Mouse (Mus musculus) urinary bladder, postnatal 36 days (tissue): ENCODE measurements around the gene Tspan31.
"Not testable (repeated sequence)": the region's sequence is repeated elsewhere in the genome, so short reads cannot be mapped to it uniquely, and the experiment has no call there.

Experiments used
- DNase-seq, 2 experiments: peaks; one replicate each; pipeline ENCODE4 v3.0.0; 2022; ENCODE audit warnings: low spot score in 2 of 2, mixed read lengths in 1 of 2

Gene Tspan31

GRCm38 (mm10) chr10:127065981-127066380, 4.1 kb downstream of the Tspan31 start:
- no peak for DNase-seq

- no peak for DNase-seq
These were observed 5.9 kb downstream of the Tspan31 start for GRCm38 (mm10) chr10:127063913-127064870.

- DNase-seq = peak; percentile 96 to 99
These were observed 6.7 kb downstream of the Tspan31 start, which contains the start of gene Cdk4 for GRCm38 (mm10) chr10:127063239-127063872. TSS of gene Cdk4 (plus strand) at chr10:127063534.

GRCm38 (mm10) chr10:127062503-127062902, 7.6 kb downstream of the Tspan31 start:
- no peak for DNase-seq

DNA sequence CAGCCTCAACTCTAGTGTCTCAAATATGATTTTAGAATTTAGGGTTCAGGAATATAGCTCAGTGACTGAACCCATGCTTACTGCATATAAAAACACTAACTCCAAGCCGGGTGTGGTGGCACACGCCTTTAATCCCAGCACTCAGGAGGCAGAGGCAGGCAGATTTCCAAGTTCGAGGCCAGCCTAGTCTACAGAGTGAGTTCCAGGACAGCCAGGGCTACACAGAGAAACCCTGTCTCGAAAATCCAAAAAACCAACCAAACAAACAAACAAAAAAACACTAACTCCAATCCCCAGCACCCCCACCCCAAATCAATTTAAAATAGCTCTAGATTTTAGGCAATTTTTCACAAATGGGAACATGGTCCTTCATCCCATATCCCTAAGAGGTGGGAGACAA, 8.0 kb downstream of the Tspan31 start:
- DNase-seq = not testable (repeated sequence)

DNA sequence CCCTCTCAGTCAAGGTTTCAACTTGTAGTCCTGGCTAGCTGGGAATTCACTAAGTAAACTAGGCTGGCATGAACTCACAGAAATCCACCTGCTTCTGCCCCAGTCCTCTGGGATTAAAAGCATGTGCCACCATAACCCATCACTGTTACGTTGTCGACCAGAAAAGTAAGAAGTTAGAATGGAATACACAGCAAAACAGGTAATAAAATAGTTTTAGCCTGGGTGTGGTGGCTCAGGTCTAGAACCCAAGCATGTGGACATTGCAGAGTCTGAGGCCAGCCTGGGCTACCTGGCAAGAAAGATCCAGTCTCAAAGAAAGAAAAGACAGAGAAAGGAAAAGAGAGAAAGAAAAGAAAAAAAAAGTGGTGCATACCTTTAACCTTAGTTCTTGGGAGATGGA, 8.6 kb downstream of the Tspan31 start:
- DNase-seq = no peak

DNA sequence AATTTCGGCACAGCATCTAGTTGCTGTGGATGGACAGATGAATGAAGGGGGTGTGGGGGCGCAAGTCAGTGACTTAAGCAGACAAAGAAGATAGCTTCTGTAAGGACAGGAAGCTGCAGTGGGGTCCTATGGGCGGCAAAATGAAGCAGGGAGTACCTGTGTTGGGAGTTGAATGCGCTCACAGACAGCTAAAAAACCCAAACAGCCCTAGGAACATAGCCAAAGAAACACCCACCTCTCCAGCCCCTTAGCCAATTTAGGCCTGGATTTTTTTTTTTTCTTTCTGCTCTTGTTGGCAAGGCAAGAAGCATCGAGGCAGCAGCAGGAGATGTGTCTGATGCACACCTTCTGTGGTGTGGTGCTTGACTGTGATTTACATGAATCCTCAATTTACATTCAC, 9.0 kb downstream of the Tspan31 start:
- DNase-seq = no peak

DNA sequence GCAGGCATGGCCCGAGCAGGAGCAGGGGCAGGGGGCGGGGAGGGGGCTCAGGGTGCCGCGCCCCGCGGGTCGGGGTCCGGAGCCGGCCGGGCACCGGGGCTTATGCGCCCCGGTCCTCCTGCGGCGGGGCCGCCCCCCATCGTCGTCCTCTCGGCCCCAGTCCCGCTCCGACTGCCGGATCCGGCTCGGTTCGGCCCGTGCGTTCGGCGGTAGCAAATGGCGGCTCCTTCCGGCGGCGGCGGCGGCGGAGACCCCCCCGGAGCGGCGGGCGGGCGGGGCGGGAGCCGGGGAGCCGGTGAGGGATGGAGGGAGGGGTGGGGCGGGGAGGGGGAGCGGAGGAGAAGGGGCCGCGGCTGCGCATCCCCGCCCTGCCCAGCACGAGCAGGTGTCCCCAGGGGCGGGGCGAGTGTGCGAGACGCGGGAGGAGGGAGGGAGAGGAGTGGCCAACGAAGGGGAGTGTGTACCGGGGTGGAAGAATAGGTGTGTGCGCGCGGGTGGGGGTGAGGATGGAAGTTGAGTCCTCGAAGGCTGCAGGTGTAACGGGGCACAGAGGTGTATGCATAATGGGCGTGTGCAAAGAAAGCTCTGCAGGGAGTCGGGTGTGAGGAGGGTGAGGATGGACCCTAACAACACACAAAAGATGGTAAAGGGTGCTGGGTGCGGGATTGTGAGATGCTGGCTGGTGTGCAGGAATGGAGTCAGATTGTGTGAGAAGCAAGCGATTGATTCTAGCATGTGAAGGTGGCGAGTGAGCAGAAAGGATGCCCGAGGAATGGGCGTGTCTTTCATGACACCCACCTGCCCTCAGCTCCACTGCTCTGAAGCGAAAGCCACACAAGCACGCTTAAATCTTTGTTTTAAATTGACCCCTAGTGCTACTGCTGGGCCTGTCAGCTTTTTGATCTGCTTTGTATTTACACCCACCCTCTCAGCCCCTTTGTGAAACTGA, 9.8 kb downstream of the Tspan31 start, which contains the start of gene March9:
March9 (minus strand) TSS at position 217 of the 949 bp plus-strand sequence.
- peak; percentile 66 to 69 for DNase-seq

- DNase-seq = no peak
These were observed 10.7 kb downstream of the Tspan31 start for GRCm38 (mm10) chr10:127059174-127059967.

GRCm38 (mm10) chr10:127058708-127059107, 11.4 kb downstream of the Tspan31 start:
- DNase-seq = no peak

DNA sequence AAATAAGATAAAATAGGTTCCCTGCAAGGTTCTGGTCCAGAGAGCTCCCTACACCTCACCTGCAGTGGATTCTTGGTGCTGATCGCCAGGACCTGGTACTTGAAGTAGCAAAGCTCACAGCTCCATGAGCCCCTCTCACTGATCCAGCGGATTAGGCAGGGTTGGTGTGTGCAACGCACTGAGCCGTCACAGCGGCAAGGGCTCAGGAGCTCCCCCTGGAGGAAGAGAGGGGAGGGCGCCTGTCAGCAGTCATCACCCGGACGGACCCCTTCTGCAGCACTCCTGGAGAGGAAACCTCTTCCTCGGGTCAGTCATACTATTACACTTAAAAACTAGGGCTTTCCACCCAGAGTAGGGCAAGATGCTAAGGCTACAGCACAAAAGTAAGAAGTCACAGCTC, 11.9 kb downstream of the Tspan31 start:
- peak; percentile 56 to 66 for DNase-seq

- DNase-seq = no peak
These were observed 13.6 kb downstream of the Tspan31 start for GRCm38 (mm10) chr10:127056490-127056889.

DNA sequence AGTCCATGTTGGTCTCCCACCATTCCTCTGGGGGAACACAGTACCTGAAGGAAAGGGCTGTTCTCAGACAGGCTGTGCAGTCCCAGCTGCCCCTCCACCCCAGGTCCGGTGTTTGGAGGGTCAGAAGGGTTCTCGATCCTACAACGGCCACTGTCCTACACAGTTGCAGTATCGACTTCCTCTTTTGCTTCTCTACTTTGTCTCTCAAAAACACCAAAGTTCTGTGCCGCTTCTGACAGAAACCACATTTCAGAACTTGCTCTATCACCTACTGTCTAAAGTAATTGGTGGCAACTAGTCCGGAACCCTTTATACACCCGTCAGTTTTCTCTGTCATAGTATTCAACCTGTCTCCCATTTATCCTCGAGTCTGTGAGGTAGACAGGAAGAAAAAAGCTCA, 14.7 kb downstream of the Tspan31 start:
- no peak for DNase-seq

GRCm38 (mm10) chr10:127054646-127055045, 15.4 kb downstream of the Tspan31 start:
- DNase-seq = no peak

- no peak for DNase-seq
These were observed 20.0 kb downstream of the Tspan31 start for GRCm38 (mm10) chr10:127050119-127050474.

DNA sequence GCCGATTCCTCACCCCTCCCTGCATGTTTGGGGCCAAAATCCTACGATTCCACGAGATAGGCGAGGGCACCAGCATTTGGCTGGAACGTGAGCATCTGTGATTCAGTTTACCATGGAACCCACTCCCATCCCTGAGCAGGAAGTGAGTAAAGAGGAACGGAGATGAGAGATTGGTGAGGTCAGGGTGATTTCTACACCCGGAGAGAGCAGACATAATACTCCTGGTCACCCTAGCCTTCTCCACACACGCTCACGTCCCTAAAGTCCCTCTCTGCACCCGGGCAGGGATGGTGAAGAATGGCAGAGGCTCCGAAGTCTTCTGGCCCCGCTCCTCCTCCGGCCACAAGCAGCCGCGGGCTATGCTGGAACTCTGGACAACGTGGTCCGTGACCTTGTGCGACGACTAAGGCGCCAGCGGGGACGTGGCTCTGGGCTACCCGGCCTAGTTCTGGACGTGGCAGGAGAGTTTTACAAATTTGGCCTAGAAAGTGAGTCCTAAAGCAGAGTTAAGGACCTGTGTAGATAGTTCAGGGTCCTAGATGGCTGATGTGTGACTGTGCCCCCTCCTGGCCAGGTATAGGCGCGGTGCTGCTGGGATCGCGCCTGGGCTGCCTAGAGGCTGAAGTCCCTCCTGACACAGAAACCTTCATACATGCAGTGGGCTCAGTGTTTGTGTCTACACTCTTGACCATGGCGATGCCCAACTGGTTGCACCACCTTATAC, 20.5 kb downstream of the Tspan31 start:
- no peak for DNase-seq

DNA sequence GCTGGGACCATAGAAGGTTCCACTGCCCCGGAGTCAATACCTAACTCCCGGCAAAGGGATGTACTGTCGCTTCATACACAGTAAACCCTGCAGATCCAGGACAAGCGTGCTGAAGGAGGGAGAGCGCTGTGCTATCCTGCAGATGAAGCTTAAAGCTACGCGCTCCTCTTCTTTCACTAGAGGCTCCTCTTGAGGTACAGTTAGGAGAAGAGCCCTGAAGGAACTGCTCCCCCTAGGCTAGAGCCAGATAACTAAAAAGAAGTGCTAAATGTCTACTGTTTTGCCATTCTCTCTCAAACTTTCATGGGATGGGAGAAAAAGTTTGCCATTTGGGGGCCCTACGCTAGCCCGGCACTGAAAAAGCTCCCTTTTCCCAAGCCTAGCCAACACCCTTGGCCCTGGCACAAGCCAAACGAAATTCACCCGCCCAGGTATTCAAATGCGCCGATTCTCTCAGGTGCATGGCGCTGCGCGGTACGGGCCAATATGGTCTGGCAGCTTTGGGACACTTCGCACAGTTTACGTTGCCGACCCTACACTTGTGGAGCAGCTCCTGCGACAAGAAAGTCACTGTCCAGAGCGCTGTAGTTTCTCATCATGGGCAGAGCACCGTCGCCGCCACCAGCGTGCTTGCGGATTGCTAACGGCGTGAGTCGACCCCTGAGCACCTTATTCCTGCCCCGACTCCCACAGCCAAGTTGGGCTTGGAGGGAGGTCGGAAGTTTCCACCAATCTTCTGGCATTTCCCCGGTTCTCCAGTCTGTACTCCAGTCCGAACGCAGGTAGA, 21.3 kb downstream of the Tspan31 start:
- DNase-seq = no peak

DNA sequence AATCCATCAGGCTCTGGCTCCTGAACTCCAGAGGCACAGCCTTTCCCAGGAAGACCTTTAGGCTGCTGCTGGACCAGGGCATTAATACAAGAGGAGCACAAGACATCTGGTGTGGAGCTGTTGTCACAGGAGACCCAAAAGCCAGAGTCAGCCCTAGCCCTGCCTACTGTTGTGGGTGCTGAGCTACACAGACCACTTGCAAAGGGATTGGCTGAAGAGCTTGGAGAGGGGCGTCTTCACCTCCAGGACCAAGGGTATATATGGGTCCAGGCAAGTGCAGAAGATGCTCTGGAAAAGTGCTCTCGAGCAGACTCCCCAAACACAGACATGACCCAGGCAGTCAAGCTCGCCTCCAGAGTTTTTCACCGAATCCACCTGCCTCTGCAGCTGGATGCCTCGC, 22.1 kb downstream of the Tspan31 start, which contains the start of gene Cyp27b1:
Cyp27b1 (plus strand) TSS at position 297 of the 400 bp plus-strand sequence.
- DNase-seq = no peak

GRCm38 (mm10) chr10:127043187-127043586, 26.9 kb downstream of the Tspan31 start:
- DNase-seq = no peak
